Mouse (Mus musculus) heart, embryonic 11.5 days (tissue): ENCODE measurements around the gene Hsp90ab1. TPM values are rescaled to one million over a fixed set of nuclear protein-coding genes. Genes with fewer than 3 reads are reported as not detected.
A peak's percentile ranks its signal among the peaks of the same experiment; 100 is the strongest.

Experiments
- ATAC-seq: fragments of 200-750 bp; cut with Nextera tagmentation; replicated peaks from 2 replicates; pipeline ENCODE4 v1.8.0; 2017; ENCODE audit warnings: moderate library complexity; ENCODE audit not compliant: insufficient number of reproducible peaks, low FRiP score, low TSS enrichment
- H3K27ac ChIP-seq: fragments of 300-500 bp; sonication (generic); 2 replicates; pipeline ENCODE4 v1.5.1; 2014; ENCODE audit warnings: mild to moderate bottlenecking, low read depth, low read length
- H3K27me3 ChIP-seq: fragments of 300-500 bp; sonication (generic); 2 replicates; pipeline ENCODE4 v1.6.1; 2014; ENCODE audit warnings: mild to moderate bottlenecking, low read length, mixed read lengths; ENCODE audit not compliant: control insufficient read depth, insufficient read depth
- H3K36me3 ChIP-seq: fragments of 300-500 bp; sonication (generic); 2 replicates; pipeline ENCODE4 v1.6.1; 2014; ENCODE audit warnings: mild to moderate bottlenecking, low read length, moderate library complexity, mixed read lengths; ENCODE audit not compliant: control insufficient read depth, insufficient read depth
- H3K4me1 ChIP-seq: fragments of 300-500 bp; sonication (generic); 2 replicates; pipeline ENCODE4 v1.6.1; 2014; ENCODE audit warnings: low read length; ENCODE audit not compliant: control insufficient read depth, insufficient read depth
- H3K4me2 ChIP-seq: fragments of 300-500 bp; sonication (generic); 2 replicates; pipeline ENCODE4 v1.6.1; 2014; ENCODE audit warnings: mild to moderate bottlenecking, moderate library complexity
- H3K4me3 ChIP-seq: fragments of 300-500 bp; sonication (generic); 2 replicates; pipeline ENCODE4 v1.5.1; 2014; ENCODE audit warnings: low read depth, low read length
- H3K9ac ChIP-seq: fragments of 300-500 bp; sonication (generic); 2 replicates; pipeline ENCODE4 v1.6.1; 2014; ENCODE audit warnings: mild to moderate bottlenecking, low read depth, low read length, moderate library complexity
- H3K9me3 ChIP-seq: fragments of 300-500 bp; sonication (generic); replicated peaks from 2 replicates; pipeline ENCODE4 v1.6.1; 2016; ENCODE audit warnings: low read length; ENCODE audit not compliant: control insufficient read depth
- WGBS: fragments of 180-500 bp; shearing (Covaris S2); extraction: QIAGEN DNeasy Blood & Tissue Kit; methylation state at CpG from one replicate; pipeline ENCODE4 v1.1.7; 2014; ENCODE audit not compliant: insufficient replicate concordance; 5-methylcytosine and 5-hydroxymethylcytosine counted together
- polyA plus RNA-seq: library from polyadenylated mRNA; unstranded; fragments of >200 nt; fragmentation: Nextera tagmentation; extraction: Ambion mirVana; gene quantifications from 2 replicates; pipeline ENCODE4 v1.2.1, GENCODE M21; 2014

Gene Hsp90ab1
- polyA plus RNA-seq, 1 experiment from 2014 or later, result 1,495 TPM

GRCm38 (mm10) chr17:45592606-45593431 is 19.7 kb upstream of the Hsp90ab1 start:
- H3K4me1 ChIP-seq, result peaks cover 55% of the 10 kb centered on the region
- peak overlapping the region; percentile 99 for H3K4me2 ChIP-seq
- H3K27ac ChIP-seq, result 0 out of 2 replicates have a peak overlapping the region, but pooled peaks have one; percentile 38
- 36% methylated on average over 8 of the region's 8 CpGs for WGBS
- H3K9me3 ChIP-seq, result no peaks in the 10 kb centered on the region
- H3K4me3 ChIP-seq, result peak overlapping the region; percentile 66
- no peak for ATAC-seq
- peaks cover 6% of the 10 kb centered on the region for H3K27me3 ChIP-seq
- peak overlapping the region; percentile 61; the same call in 1 of the 2 replicates for H3K9ac ChIP-seq
- H3K36me3 ChIP-seq, result 0 out of 2 replicates have a peak, but pooled peaks cover 3% of the 10 kb centered on the region

DNA sequence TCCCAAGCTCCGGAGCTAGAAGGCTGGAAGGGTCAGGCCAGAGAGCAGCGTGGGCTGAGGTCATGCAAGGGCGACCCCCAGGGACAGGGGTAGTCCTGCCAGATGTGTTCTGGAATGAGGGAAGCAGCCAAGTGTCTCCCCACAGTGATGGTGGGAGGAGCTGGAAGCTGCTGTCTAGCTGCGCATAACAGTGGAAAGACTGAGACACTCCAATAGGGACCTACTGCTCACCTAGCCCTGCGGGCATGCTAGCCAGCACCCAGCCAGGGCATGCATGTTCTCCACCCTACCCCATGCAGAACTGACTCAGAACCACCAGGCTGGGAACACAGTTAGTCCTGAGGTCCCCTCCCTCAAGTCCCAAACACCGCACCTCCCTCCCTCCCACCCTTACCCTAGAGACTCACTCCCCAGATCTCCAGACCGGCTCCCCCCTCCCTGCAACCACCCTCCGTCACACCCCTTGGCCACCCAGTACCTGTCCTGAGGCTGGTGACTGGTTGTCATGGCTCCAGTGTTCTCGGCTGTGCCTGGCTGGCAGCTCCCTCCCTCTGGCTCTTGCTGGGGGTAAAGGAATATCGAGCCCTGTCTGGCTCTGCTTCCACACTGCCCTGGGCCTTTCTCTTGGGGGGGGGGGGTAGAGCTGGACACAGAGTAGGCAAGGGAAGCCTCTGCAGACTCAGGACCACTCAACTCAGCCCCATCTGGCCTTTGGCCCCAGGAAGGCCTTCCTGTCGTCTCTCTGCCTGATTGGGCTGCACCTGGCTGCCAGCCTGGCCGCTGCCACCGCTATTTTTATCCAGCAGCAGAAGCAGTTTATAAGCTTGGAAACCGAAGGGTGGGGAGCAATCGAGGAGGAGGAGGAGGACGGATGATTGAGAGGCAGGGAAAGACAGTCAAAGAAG is 18.9 kb upstream of the Hsp90ab1 start:
- peak overlapping the region; percentile 61 for H3K9ac ChIP-seq
- H3K36me3 ChIP-seq, result 0 out of 2 replicates have a peak, but pooled peaks cover 4% of the 10 kb centered on the region
- H3K4me3 ChIP-seq, result peak overlapping the region; percentile 66
- H3K27ac ChIP-seq, result 0 out of 2 replicates have a peak overlapping the region, but pooled peaks have one; percentile 38
- WGBS, result 39% methylated on average over 16 of the region's 16 CpGs
- H3K27me3 ChIP-seq, result peaks cover 6% of the 10 kb centered on the region
- peaks cover 52% of the 10 kb centered on the region for H3K4me1 ChIP-seq
- no peaks in the 10 kb centered on the region for H3K9me3 ChIP-seq
- H3K4me2 ChIP-seq, result peak overlapping the region; percentile 99
- no peak for ATAC-seq

DNA sequence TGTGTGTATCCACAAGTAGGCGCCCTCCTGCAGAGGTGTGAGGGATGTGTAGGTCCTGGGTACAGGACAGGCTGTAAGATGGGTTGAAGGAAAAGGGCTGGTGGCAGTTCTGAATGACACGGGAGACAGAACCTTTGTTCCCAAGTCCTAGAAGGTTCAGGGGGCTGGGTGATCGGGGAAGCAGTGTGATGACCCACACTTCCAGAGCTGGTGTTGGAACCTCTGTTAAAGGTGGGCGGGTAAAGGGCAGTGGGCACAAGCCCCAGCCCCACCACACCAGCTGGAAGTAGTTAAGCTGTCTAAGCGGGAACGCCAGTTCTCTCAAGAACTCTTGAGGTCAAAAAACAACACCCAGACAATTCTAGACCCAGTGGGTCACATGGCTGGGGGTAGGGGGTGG is 17.3 kb upstream of the Hsp90ab1 start:
- peaks cover 49% of the 10 kb centered on the region for H3K4me1 ChIP-seq
- peaks cover 6% of the 10 kb centered on the region for H3K27me3 ChIP-seq
- ATAC-seq, result no peak
- H3K9ac ChIP-seq, result no peak overlapping the region
- H3K9me3 ChIP-seq, result no peaks in the 10 kb centered on the region
- 0 out of 2 replicates have a peak, but pooled peaks cover 5% of the 10 kb centered on the region for H3K36me3 ChIP-seq
- no peak overlapping the region for H3K4me3 ChIP-seq
- WGBS, result 69% methylated on average over 6 of the region's 6 CpGs
- H3K4me2 ChIP-seq, result no peak overlapping the region
- no peak overlapping the region for H3K27ac ChIP-seq

DNA sequence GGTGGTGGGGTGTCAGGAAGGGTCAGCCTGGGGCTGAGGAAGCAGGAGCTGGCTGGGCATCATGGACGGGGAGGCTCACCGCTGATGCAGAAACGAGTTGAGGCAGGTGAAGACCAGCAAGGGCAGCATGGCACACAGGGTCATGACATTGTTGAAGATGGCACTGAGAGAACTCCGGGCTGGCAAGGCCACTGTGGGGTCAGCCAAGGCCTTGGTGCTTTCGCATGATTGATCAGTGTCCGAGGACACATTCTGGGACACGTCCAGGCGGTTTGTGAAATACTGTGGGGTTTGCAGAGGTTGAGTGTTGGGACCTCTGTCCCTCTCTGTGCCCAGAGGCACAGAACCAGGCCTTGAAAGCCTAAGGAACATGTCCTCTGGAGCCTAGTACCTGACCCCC is 16.8 kb upstream of the Hsp90ab1 start:
- no peak overlapping the region for H3K9ac ChIP-seq
- H3K9me3 ChIP-seq, result no peaks in the 10 kb centered on the region
- H3K27me3 ChIP-seq, result peaks cover 6% of the 10 kb centered on the region
- no peak overlapping the region for H3K27ac ChIP-seq
- no peak overlapping the region for H3K4me3 ChIP-seq
- peaks cover 51% of the 10 kb centered on the region for H3K4me1 ChIP-seq
- H3K4me2 ChIP-seq, result no peak overlapping the region
- H3K36me3 ChIP-seq, result 0 out of 2 replicates have a peak, but pooled peaks cover 5% of the 10 kb centered on the region
- no peak for ATAC-seq
- WGBS, result 86% methylated on average over 8 of the region's 8 CpGs

DNA sequence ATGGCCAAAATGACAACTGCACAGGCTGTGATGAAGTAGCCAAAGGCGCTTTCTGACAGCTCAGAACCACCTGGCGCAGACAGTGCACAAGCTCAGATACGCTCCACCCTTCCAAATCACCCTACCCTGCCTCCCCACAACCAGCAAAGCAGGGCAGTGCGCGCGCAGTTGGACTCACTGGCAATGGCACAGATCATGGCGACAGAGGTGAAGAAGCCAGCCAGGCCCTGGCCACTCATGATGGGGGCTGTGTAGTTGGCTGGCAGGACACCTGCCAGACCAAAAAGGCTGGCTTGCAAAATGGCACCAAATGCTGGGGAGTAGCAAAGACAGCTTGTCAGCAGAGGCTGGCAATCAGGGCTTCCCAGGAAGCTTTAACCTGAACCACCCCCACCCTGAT is 16.2 kb upstream of the Hsp90ab1 start:
- no peak overlapping the region for H3K4me2 ChIP-seq
- H3K36me3 ChIP-seq, result 0 out of 2 replicates have a peak, but pooled peaks cover 5% of the 10 kb centered on the region
- H3K4me3 ChIP-seq, result no peak overlapping the region
- no peak for ATAC-seq
- H3K9me3 ChIP-seq, result no peaks in the 10 kb centered on the region
- no peak overlapping the region for H3K9ac ChIP-seq
- H3K27me3 ChIP-seq, result peaks cover 2% of the 10 kb centered on the region
- H3K27ac ChIP-seq, result no peak overlapping the region
- peaks cover 51% of the 10 kb centered on the region for H3K4me1 ChIP-seq
- 98% methylated on average over 7 of the region's 7 CpGs for WGBS

- H3K27ac ChIP-seq, result no peak overlapping the region
- H3K9ac ChIP-seq, result no peak overlapping the region
- peaks cover 50% of the 10 kb centered on the region for H3K4me1 ChIP-seq
- 0 out of 2 replicates have a peak, but pooled peaks cover 5% of the 10 kb centered on the region for H3K36me3 ChIP-seq
- H3K4me3 ChIP-seq, result no peak overlapping the region
- no peak overlapping the region for H3K4me2 ChIP-seq
- WGBS, result 91% methylated on average over 7 of the region's 7 CpGs
- H3K9me3 ChIP-seq, result no peaks in the 10 kb centered on the region
- H3K27me3 ChIP-seq, result no peaks in the 10 kb centered on the region
- no peak for ATAC-seq
Observed at GRCm38 (mm10) chr17:45588370-45588769, 15.3 kb upstream of the Hsp90ab1 start.

- WGBS, result 93% methylated on average over 3 of the region's 3 CpGs
- no peak for ATAC-seq
- Histone ChIP-seq H3K9me3 (no peaks in the 10 kb centered on the region), H3K9ac (no peak overlapping the region), H3K27me3 (no peaks in the 10 kb centered on the region), H3K4me3 (no peak overlapping the region), H3K27ac (no peak overlapping the region), H3K4me1 (peaks cover 34% of the 10 kb centered on the region), H3K4me2 (no peak overlapping the region), H3K36me3 (0 out of 2 replicates have a peak, but pooled peaks cover 5% of the 10 kb centered on the region)
Observed at GRCm38 (mm10) chr17:45586449-45586837, 13.4 kb upstream of the Hsp90ab1 start.

DNA sequence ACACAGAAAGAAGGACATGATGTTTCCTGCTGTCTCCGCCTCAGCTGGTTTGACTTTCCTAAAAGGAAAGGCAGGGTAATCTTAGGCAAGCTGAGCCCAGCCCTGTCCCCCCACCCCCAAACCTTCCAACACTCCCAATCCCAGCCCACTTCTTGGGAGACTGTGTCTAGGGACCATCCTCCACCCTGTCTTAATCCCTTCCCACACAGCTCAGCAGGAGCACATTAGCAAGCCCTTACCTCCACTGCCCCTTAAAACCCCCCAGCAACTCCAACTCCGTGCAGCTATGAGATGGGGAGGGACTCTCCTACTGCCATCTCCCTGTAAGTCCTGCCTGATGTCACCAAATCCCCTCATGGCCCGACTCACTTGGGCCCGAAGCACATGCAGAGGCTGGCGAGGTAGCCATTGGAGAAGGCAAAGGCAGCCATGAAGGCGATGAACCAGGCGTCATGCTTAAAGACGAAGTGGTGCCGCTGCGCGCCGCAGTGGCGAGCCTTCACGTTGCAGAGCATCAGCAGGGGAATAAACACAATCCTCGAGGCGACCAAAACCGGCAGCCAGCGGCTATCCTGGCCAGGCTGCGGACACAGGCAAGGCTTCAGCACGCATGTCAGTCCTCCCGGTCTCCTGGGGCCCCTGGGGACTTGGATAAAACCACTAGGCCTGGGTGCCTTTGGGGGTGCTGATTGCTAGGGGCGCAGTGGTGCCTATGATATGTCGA is 12.8 kb upstream of the Hsp90ab1 start:
- no peaks in the 10 kb centered on the region for H3K9me3 ChIP-seq
- no peak for ATAC-seq
- H3K4me1 ChIP-seq, result peaks cover 37% of the 10 kb centered on the region
- H3K27ac ChIP-seq, result peak overlapping the region; percentile 91
- H3K4me2 ChIP-seq, result peak overlapping the region; percentile 27
- H3K27me3 ChIP-seq, result no peaks in the 10 kb centered on the region
- H3K9ac ChIP-seq, result peak overlapping the region; percentile 34; the same call in 1 of the 2 replicates
- 56% methylated on average over 23 of the region's 23 CpGs for WGBS
- H3K4me3 ChIP-seq, result no peak overlapping the region
- H3K36me3 ChIP-seq, result 0 out of 2 replicates have a peak, but pooled peaks cover 5% of the 10 kb centered on the region
